Mouse (Mus musculus): ENCODE data around the gene Donson.

The Donson gene

DNA sequence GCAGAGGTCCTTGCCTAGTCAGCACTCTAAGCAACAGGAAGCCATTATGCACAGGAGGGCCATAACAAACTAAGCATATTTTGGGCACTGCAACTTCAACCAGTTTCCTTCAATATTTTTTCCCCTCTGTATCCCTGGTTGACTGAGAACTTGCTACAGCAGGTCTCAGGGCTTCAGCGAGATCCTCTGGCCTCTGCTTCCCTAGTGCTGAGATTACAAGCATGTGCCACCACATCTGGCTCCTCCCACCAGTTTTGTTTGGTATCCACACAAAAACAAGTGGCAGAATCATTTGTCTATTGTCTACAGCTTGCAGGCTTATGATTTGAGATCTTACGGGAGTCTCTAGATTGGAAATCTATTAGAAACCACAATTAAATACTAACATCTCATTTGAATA lies 43.7 kb downstream of the Donson start:
- ATAC-seq (ENCODE audit: low TSS enrichment) = no peak

DNA sequence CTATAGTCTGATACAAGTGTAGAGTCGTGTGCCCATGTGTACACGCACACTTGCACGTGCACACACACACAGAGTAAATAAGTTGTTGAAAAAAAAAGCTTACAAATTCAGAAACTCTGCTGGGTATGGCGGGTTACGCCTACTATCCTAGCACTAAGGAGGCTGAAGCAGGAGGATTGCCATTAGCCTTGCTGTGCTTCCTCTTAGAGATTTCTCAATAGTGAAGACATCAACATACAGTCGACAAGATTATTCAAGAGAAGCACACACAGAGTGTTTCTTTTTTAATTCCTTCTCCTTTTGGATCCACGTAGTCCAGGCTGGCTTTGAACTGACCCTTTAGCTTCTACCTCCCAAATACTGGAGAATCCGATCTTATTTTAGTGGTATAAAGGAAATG lies 48.4 kb downstream of the Donson start:
- ATAC-seq (ENCODE audit: low TSS enrichment) = no peak

DNA sequence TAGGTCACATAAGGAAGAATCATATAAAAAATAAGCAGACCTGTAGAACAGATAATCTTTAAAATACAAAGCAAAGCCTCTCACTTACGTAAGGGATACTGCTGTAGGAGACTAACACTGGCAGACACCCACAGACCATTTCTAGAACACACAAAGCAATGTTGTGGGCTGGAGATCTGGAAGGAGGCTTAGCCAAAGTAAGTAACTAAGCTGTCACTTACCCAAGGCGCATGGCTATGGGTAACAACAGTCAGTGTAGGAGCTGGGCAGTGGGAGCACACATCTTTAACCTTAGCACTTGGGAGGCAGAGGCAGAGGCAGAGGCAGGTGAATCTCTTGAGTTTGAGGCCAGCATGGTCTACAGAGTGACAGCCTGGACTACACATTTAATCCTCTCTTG lies 48.9 kb downstream of the Donson start:
- peak; percentile 96 for ATAC-seq (ENCODE audit: low TSS enrichment)

DNA sequence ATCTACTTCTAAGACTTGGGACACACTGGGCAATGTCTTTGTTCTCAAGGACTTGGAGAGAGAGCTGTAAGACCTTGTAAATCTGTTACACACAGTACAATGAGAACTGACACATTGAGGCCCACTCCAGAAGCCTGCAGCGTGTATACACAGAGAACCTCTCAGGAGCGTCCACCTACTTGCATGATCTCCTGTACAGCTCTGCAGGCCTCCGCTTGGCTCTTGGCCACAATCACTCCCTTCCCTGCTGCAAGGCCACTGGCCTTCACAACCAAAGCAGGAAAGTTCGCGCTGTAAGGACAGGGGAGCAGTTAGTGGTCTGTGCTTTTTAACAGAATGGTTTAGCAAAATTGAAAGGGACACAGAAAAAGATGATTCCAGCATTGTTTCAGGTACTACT lies 49.4 kb downstream of the Donson start:
- ATAC-seq (ENCODE audit: low TSS enrichment) = peak; percentile 48

DNA sequence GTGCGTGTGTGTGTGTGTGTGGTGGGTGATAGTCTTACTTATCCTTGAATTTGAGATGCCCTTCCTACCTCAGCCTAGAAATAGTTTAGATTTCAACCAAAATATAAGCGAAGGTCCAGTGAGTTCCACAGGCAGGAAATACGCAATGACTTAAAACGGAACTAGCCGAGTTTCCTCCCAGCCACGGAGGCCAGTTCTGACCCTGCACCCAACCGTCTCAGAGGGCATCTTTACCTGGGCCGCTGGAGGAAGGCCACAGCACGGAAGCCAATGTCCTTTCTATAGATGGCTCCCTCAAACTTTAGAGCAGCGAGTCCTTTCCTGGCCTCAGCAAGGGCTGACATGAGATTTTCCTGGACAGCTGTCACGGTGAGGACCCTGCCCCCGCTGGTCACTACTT lies 54.9 kb downstream of the Donson start:
- ATAC-seq (ENCODE audit: low TSS enrichment) = no peak

DNA sequence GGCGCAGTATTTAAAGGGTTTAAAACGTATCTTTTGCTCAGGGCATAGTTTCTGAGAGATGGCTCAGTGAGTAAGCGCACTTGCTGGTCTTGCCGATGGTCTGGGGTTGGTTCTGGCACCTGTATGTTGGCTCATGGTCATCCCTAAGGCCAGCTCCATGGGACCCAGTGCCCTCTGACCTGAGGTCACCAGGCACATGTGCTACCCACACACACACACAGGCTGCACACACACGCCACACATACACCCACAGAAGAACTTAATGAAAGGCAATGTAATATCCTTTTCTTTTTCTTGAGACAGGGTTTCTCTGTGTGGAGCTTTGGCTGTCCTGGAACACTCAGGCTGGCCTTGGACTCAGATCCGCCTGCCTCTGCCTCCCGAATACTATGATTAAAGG lies 55.6 kb downstream of the Donson start:
- ATAC-seq (ENCODE audit: low TSS enrichment) = no peak

DNA sequence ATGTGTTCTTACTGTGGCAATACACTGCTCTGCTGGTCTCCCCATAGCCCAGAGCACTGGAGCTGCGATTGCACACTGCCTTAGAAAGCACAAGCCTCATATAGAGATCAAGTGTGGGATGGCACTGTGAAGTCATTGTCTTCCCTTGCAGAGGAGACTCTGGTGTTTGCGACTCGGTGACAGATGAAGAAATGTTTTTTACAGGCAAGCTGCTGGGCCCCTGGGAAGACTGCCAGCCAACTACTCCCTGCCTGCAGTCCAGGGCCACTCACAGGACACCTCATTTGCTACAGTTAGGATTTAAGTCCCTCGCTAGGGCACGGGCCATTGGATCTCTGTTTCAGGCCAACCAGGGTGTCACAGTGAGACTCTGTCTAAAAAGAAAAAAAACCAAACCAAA lies 56.1 kb downstream of the Donson start:
- ATAC-seq (ENCODE audit: low TSS enrichment) = peak; percentile 85

DNA sequence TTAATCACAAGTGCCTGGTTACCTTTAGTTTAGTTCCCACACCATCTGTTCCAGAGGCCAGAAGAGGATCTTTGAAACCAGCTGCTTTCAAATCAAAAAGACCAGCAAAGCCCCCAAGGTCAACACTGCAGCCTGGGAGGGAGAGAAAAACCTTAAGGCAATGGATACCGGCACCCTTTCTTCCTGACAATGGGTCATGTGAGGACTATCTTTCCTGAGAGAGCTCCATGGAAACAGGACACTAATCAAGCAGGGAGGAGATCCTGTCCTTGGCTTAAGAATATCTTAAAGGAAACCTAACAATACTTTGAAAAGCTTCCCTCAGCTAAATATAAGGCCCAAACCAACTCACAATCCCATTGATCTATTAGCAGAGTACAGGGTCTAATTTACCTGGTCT lies 58.0 kb downstream of the Donson start:
- no peak for ATAC-seq (ENCODE audit: low TSS enrichment)

DNA sequence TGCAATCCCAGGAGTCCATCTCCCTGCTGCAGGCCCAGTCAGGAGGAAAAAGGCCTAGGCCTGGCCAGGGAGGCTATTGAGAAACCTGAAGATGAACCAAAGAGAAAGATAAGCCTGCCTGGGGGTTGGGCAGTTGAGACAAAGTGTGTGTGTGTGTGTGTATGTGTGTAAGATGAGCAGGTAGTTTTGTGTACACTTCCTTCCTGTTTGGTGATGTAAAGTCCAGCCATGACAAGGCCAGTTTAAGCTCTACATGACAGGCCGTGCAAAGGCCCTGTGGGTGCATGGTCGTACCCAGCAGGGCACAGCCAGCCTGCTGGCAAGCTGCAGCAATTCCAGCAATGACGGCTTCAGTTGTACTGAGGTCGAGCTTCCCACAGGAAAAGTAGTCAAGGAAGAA lies 58.8 kb downstream of the Donson start:
- ATAC-seq (ENCODE audit: low TSS enrichment) = no peak

DNA sequence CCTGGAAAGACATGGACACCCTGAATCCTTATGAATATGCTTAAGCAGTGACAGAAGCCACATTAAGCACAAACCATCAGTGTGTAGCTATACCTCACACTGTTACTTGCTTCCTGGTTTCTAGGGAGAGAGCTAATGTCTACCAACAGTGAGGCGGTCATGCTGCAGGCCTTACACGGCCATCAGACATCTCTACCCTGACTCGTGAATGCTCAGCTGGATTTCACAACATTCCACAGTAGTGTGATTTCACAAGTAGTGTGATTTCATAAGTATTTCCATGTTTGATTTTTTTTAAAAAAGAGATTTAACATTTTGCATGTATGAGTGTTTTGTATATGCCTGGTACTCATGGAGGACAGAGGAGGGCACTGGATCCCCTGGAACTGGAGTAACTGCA lies 59.9 kb downstream of the Donson start:
- no peak for ATAC-seq (ENCODE audit: low TSS enrichment)

DNA sequence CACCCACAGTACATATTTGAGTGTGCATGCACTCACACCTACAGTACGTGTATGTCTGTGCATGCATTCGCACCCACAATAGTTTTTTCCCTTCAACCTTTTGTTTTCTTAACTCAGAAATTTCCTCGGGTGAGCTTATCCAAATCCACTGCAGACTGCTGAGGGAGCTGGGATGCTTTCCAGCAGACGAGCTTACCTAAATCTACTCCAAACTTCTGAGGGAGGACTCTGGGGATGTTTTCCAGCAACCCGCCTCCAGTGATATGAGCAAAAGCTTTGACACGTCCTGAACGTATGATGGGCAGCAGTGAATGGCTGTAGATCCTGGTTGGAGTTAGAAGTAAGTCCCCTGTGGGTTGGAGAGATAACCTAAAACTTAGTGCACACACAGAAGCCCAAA lies 60.7 kb downstream of the Donson start:
- ATAC-seq (ENCODE audit: low TSS enrichment) = peak; percentile 78

All from frontal cortex, adult (tissue).